Mouse (Mus musculus) cerebellum, adult 11 months (tissue): ENCODE measurements around the gene Aldh8a1.
"Not testable (repeated sequence)": the region's sequence is repeated elsewhere in the genome, so short reads cannot be mapped to it uniquely, and the experiment has no call there.

Experiments
- DNase-seq: peaks from one replicate; pipeline ENCODE4 v3.0.0; 2022

The Aldh8a1 gene

DNA sequence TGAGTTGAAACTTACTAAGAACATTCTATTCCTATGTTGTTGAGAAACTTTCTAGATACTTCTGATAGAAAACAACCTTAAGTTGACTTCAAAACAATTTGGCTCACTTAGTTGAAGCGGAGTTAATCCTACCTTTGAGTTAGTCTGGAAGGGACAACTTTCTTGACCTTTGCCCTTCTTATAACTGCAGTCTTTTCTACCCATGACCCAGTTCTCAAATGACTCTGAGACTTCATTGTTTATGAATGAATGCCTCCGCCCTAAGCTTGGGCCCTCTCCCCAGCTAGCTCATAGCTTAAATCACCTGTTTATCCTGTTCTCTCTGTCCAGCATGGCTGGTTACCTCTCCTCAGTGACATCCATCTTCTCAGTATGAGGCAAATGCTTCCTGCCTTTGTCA lies 7.5 kb upstream of the Aldh8a1 start:
- DNase-seq = no peak

DNA sequence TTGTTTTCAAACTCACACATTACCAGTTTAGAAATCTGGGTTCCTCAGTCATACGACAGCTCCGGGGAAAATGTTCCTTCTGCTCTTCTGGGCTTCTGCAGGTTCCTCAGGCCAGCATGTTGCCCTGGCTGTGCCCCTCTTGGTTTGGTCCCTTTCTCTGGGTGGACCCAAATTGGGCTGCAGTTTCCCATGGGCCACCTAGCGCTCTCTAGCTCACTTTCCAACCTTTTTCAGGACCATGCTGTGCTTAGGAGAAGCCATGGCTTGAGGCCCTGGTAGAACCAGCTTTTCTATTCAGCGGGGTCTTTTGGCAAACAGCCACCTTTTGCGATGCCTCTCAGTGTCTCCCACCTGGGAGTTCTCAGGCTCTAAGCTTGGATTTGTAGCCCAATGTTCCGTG lies 4.8 kb upstream of the Aldh8a1 start:
- no peak for DNase-seq

DNA sequence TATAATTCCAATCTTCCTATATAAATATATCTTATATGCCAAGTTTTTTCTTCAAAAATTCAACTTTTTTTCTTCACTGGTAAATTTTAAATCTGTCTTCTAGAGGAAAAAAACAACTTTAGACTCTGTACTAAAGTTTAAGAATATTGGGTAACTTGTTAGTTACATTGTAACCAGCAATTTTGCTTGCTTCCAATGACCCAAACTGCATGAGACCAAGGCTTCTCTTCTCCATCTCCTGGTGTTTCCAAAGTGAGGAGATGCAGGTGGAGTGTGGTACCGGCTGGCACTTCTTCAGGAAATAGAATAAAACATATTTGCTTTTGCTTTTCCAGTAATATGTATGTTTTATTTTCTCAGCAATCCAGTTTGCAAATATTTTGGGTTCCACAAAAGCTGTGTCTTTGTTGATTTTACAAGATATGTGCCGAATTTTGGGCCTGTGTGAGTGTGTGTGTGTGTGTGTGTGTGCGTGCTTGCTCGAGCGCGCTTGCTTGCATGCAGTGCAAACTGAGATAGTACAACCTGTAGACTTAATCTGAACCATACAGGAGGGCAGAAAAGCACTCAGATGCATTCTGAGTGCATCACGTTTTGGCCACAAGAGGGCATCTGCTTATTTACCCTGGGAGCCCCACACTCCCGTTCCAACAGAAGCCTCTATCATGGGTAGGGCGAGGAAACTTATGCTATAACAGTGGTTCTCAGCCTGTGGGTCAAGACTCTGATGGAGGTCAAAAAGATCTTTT lies 1.3 kb downstream of the Aldh8a1 start:
- no peak for DNase-seq

DNA sequence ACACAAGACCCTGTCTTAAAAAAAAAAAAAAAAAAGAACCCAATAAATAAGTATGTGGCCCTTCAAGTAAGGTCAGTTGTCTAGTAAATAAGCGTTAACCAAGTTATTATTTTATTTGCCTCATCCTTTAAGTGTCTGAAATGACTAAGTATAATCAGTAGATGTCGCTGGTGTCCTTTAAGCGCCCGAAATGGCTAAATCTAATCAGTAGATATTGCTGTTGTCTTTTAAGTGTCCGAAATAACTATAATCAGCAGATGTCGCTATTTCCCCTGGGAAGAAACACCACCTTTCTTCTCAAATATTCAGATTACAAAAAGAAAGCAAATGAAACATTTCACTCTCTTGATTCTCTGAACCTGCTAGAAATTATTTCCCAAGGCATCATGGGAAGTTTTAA lies 5.8 kb downstream of the Aldh8a1 start:
- DNase-seq = no peak

DNA sequence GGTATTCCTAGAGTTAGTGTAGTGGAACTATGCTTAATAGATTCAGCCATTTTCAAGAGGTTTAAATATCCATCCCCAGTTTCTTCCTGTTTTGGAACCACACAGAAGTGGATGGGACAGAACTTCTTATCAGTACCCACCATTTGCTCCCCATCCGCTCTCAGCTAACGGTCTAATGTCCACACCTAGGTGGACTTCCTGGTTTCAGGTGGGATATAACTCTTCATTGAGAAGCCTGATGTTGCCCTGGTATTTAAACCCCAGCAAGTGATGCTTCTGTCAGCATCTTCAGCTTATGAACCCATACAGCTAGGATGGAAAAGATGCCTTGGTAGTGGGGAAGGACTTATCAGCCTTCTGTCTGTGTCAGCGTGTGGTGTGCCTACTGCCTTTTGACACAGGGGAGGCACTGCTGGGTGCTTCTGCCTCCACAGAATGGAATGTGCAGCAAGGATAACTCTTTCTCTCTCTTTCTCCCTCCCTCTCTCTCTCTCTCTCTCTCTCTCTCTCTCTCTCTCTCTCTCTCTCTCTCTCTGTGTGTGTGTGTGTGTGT lies 8.1 kb downstream of the Aldh8a1 start:
- DNase-seq = no peak

DNA sequence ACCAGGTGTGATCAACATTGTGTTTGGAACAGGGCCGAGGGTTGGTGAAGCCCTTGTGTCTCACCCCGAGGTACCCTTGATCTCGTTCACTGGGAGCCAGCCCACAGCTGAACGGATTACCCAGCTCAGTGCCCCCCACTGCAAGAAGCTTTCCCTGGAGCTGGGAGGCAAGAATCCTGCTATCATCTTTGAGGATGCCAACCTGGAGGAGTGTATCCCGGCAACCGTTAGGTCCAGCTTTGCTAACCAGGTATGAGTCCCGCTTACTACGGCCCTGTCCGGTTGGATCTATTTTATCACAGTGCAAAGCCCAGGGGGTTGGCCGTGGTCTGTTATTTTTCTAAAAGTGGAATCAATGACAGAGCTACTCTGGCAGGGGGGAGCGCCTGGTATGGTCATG lies 12.0 kb downstream of the Aldh8a1 start:
- DNase-seq = no peak

DNA sequence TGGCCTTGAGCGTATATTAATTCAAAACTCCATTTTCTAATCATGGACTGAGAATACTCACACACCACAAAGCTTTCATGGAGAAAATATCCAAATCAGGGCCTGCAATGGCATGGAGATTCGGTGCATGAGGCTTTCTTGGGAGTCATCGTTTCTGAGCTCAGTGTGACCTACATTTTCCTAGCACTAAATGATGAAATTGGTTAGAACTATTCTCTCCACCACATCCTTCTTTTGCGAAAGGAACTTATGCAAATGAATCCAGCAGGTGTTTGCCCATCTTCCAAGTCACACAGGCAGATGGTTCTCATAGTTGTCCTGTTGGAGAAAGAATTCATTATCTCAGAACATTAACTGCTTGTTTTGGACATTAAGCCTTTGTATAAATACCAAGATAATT lies 13.3 kb downstream of the Aldh8a1 start:
- no peak for DNase-seq

DNA sequence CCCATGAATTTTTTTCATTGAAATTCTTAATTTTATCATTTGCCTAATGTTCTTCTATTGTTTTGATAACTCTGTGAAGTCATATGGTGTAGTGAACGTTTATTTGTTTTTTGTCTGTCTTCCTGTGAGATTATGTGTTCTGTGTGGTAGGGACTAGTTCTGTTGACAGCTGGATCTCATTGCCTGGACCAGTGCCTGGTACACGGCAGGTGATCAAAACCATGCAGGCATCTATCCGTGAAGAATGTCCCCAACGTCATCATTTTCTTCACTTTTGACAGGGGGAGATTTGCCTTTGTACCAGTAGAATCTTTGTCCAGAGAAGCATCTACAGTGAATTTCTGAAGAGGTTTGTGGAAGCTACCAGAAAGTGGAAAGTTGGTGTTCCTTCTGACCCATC lies 14.2 kb downstream of the Aldh8a1 start:
- no peak for DNase-seq

DNA sequence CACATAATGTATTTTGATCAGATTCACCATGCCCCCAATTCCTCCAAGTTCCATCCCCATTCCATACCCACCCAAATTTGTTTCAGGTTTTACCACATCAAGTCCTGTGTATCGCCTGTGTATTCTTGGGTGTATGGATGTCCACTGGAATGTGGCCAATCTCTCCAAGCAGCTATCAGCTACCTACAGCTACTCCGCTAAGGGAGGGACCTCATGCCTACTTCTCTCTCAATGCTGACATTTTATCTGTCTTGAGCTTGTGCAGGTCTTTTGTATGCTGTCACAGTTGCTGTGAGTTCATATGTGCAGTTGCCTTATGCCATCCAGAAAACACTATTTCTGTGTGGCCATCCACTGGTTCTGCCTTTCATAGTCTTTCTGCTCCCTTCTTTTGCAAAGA lies 16.3 kb downstream of the Aldh8a1 start:
- no peak for DNase-seq

DNA sequence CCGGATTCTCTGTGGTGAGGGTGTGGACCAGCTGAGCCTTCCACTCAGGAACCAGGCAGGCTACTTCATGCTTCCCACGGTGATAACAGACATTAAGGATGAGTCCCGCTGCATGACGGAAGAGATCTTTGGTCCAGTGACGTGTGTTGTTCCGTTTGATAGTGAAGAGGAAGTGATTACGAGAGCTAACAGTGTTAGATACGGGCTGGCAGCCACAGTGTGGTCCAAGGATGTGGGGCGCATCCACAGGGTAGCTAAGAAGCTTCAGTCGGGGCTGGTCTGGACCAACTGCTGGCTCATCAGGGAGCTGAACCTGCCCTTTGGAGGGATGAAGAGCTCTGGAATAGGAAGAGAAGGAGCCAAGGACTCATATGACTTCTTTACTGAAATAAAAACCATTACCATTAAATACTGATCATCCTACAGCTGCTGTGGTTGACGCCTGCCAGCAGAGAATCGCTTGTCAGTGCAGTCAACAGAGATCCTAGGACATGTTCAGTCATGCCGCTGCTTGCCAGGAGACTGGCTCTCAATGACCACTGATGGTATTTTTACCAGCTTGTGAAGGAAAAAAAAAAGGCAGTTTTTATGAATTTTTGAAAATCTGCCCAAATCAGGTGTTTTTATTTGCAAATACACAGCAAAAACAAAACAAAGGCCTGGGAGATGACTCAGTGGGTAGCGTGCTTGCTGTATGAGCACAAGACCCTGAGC lies 18.5 kb downstream of the Aldh8a1 start:
- DNase-seq = no peak

DNA sequence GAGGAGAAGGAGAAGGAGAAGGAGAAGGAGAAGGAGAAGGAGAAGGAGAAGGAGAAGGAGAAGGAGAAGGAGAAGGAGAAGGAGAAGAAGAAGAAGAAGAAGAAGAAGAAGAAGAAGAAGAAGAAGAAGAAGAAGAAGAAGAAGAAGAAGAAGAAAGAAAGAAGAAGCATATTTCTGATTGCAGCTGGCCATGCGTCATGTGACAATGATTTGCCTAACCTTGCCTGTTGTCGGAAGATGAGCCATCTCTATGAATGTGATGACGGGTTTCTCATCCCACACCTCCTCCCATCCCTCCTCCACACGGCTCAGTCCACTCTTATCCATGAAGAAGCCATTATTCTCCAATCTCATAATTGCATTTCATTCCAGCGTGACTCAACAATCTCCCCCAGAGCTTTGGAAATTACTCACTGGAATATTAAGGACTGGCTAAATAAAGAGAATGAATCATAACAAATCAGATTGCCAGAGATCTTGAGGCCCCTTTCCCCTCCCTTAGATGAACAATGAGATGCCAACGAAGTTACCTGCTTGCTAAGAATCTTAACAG lies 21.9 kb downstream of the Aldh8a1 start:
- DNase-seq = not testable (repeated sequence)

DNA sequence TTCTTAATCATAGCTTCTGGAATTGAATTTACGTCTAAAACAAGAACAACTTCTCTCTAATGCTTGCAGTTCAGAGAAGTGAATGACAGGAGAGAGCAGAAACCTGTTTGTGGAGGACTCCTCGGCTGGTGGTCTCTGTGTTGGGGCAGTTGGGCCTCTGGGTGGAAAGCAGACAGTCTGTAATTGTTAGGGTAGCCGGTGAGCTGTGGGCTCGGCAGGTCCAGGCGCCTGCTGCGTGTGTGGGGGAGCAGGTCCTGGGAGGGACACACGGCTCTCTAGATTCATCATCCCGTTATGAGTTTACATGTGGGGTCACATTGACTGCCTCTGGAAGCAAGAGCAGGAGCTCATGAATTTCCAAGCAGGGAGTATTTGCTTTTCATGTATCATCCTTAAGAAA lies 22.5 kb downstream of the Aldh8a1 start:
- DNase-seq = no peak

DNA sequence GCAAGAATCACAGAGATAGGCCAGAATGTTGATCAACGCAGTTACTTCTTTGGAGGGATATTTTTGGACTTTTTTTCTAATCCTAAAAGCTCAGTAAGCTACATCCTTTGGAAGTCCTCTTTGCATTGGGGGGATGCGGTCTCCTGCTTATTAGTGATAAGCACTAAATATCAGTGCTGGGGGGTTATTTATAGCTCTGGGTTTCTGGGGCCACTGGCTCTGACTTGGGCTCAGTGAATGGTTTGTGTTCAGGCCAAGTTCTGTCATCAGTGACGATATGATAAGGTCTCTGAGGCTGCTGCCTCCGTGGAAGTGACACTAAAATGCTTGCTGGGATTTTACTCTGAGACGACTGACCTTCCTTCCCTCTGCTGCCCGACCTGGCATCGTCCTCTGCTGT lies 22.9 kb downstream of the Aldh8a1 start:
- DNase-seq = no peak

DNA sequence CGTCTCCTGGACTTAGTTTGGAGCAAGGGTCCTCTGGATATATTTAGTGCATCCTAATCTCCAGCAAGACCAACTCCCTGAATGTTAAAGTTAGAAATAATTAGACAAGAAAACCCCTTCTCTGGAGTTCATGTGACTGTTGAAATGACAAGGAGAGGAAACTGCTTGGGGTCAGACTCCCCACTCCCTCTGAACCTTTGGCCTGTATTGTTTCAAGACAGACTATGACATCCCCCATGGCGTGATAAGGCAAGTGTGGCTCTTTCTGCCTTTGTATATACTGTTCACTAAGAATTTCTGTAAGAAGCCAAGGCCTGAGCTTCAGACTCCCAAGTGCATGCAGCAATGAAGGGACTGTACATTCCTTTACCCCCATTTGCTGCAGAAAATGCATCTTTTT lies 23.4 kb downstream of the Aldh8a1 start:
- no peak for DNase-seq

DNA sequence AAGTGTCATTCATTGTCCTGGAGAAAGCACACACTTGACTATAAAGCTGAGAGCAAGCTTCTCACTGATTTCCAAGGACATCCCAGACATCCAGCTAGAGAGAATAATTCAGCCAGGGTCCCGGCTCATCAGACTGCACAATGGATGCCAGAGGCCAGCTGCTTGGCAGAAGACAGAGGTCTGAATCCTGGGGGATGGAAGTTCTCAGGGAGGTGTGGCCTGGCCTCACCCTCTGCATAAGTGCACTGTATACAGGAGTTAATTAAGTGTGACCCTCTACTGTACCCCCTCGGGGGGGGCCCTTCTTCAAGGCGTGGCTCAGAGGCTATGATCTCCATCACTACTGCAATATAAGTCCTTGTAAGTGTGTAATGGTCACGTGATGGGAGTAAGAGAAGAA lies 24.2 kb downstream of the Aldh8a1 start:
- DNase-seq = no peak

DNA sequence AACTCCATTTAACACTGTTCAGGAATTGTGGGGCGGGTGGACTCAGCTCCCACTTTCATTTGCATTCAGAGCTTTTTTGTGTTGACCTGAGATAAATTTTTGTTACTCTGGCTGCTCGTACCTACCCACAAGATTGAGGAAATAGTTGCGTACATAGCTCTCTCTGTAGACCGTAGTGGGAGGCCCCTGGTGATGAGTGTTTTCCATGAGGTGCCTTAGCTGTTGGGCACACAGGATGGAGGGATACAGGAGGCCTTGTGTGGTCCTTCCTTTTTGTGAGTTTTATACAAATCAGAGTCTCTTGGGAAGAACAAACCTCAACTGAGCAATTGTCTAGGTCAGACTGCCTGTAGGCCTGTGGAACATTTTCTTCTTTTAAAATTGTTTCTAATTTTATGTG lies 27.7 kb downstream of the Aldh8a1 start:
- no peak for DNase-seq

DNA sequence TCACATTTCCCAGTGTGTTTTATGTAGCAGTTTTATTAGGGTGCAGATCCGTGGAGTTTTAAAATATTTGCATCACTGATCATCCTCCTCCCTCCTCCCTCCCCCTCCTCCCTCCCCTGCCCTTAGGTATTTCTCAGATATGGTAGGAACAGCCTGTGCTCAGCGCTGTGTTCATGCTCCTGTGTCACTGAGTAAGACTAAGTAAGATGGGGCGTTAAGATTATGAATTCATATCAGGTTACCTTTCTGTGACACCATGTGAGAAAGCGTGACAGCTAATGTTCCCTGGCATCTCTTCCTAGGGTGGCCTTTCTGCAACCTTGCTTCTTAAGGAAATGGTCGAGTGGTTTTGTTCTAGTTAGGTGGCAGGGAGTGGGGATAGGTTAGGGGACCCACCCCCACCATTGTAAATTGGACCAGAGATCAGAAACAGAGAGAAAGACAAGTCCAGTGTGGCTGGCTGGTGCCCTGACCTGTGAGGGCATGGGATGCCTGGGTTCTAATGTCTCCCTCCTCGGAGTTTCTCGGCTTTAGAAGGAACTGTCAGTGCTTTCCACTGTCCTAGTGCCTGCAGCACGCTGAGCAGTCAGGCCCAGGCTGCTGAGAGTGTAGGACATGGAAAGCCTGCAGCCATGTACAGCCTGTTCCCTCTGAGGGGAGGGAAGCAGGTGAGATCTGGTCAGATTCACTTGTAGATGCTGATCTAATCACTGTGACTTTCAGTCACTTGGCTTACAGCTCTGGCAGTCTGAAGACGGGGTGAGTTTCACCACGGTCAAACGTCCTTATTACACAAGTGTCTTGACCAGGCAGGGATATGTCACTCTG lies 28.8 kb downstream of the Aldh8a1 start:
- no peak for DNase-seq

DNA sequence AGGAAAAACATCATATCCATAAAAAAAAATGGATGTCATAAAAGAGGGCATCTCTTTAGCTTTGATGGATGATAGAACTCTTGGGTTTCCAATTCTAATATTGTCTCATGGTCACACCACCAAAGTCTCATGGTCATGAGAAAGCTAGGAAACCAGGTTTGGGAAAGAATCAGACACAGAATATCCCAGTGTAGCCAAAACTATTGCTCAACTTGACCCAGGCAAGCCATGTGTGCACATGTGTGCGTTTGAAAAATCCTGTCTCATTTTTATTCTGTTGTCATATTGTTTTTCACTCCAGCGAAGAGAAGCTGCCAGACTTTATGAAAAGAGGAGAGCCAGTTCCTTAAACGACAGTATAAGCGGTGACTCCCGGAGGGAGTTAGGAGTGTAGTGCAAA lies 33.6 kb downstream of the Aldh8a1 start:
- no peak for DNase-seq

DNA sequence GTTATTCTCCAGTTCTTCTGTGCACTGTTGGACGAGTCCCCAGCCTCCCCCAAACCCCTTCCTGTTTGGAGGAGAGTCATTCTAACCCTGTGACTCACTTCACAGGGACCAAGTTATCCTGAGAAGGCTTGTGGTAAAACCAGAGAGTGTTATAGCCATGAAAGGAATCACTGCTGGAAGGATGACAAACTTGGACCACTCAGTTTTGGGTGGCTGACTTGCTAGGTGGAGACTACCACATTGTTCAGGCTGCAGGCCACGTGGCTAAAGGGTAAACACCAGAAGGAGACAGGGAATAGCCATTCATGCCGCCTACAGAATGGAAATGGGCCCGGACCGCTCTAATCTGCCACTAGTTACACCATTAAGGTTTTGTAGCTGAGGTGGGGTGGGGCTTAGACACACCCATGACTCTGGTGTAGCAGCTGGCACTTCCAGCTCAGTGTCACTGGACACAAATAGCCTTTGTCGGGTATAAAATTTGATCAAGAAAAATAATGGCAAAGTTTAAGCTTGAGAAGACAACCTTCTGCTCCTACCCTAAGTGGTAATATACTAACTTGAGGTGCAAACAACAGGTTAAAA lies 34.6 kb downstream of the Aldh8a1 start:
- no peak for DNase-seq

DNA sequence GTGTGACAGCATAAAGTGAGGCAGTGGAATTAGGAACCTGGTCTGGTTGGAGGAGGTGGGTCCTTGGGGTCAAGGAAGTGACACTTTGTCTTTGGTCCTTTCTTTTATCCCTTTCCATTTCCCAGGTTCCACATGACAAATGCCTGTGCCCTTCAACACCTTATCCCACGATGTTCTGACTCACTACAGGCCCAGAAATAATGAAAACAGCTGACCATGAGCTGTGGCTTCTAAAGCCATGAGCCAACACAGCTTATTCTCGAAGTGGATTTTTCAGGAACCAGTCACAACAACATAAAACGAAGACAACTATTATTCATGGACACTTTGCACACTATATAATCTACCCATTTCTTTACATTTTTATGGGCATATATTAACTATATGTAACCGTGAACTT lies 37.9 kb downstream of the Aldh8a1 start:
- DNase-seq = no peak

DNA sequence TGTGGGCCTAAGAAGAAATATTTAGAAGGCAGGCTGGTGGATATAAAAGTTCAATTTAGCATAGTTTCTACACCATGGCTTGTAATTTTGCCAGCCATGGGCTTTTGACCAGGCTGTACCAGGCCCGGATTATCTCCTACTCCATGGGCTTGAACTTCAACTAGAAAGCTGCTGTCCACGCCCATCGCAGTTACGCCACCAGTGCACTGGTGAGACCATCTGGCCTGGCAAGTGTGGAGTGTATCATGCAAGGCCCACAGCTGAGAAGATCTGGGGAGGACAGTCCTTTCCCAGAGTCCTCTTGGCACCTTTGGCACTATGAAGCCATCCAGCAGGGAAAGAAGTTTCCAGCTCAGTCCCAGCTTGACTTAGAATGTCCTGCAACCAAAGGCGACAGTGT lies 39.1 kb downstream of the Aldh8a1 start:
- no peak for DNase-seq

DNA sequence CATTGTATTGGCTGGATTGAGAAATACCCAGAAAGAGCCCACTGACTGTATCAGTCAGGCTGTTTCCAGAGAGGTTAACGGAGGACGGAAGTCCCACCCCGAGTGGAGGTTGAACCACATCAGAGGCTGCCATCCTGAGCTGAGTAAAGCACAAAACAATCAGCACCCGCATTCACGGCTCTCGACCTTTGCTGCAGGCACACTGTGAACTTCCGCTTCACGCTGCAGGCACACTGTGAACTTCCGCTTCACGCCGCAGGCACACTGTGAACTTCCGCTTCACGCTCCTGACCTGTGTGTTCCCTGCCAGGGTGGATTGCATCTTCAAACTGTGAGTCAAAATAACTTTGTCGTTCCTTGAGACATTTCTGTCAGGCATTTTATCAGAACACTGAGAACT lies 42.1 kb downstream of the Aldh8a1 start:
- DNase-seq = no peak
